In genomic region chr8:102554213-102554612, GRCm38 (mm10) we compare ENCODE assay signal across 11 mouse cellular contexts.
DNase-seq lines count a peak whose midpoint lies in the region; ATAC-seq and TF ChIP-seq lines count a peak whose summit lies in the region.
"Had no signal": no experiment of that assay in that cellular context is flagged by ENCODE, and none has a peak within 500 bp of the region (broad histone marks: within the 10 kb centered on the region; RNA-seq: fewer than 3 reads in every experiment).

No protein-coding gene starts in this region.

- peaks cover 5% of the 10 kb centered on the region; the same call in 1 of the 2 replicates for H3K4me1 ChIP-seq in intestine, embryonic 14.5 days (replicated peaks; ENCODE audit: control insufficient read depth, insufficient read depth, low read length)
- no peaks in the 10 kb centered on the region for H3K4me1 ChIP-seq in intestine, postnatal 0 days (replicated peaks; ENCODE audit: control insufficient read depth, insufficient read depth, low read length)
- H3K4me1 ChIP-seq in forebrain, postnatal 0 days (ENCODE audit: insufficient read depth): peaks cover 3% of the 10 kb centered on the region; the same call in 1 of the 2 replicates
- H3K4me1 ChIP-seq in midbrain, embryonic 11.5 days (ENCODE audit: control insufficient read depth, insufficient read depth, low read length): no peaks in the 10 kb centered on the region
- no peaks in the 10 kb centered on the region for H3K4me1 ChIP-seq in liver, postnatal 0 days (ENCODE audit: insufficient read depth)
- H3K4me1 ChIP-seq: liver, embryonic 13.5 days had no signal

- no peak overlapping the region for H3K9ac ChIP-seq in intestine, embryonic 14.5 days (ENCODE audit: low read length)
- H3K9ac ChIP-seq in intestine, postnatal 0 days (ENCODE audit: low read depth, low read length): no peak overlapping the region
- H3K9ac ChIP-seq in forebrain, postnatal 0 days: no peak overlapping the region
- H3K9ac ChIP-seq in midbrain, embryonic 11.5 days (ENCODE audit: low read length): no peak overlapping the region
- H3K9ac ChIP-seq in liver, postnatal 0 days (replicated peaks): no peak overlapping the region
- H3K9ac ChIP-seq: liver, embryonic 13.5 days had no signal

- H3K4me3 ChIP-seq in intestine, embryonic 14.5 days (ENCODE audit: low read depth, low read length): no peak overlapping the region
- no peak overlapping the region for H3K4me3 ChIP-seq in intestine, postnatal 0 days (ENCODE audit: low read depth, low read length)
- H3K4me3 ChIP-seq in forebrain, postnatal 0 days (ENCODE audit: low read depth, low read length): no peak overlapping the region
- H3K4me3 ChIP-seq in midbrain, embryonic 11.5 days (ENCODE audit: low read depth, low read length): no peak overlapping the region
- H3K4me3 ChIP-seq in liver, postnatal 0 days (ENCODE audit: low read depth, low read length): no peak overlapping the region
- H3K4me3 ChIP-seq: liver, embryonic 13.5 days had no signal

- H3K27ac ChIP-seq in intestine, embryonic 14.5 days (ENCODE audit: low read depth): peak overlapping the region; percentile 90
- no peak overlapping the region for H3K27ac ChIP-seq in intestine, postnatal 0 days (ENCODE audit: low read depth, low read length)
- peak overlapping the region; percentile 45; the same call in 1 of the 2 replicates for H3K27ac ChIP-seq in forebrain, postnatal 0 days (ENCODE audit: low read depth, low read length)
- H3K27ac ChIP-seq in midbrain, embryonic 11.5 days (ENCODE audit: low read depth, low read length): no peak overlapping the region
- H3K27ac ChIP-seq in liver, postnatal 0 days (ENCODE audit: low read depth): no peak overlapping the region
- H3K27ac ChIP-seq: liver, embryonic 13.5 days had no signal

- H3K36me3 ChIP-seq in intestine, embryonic 14.5 days (ENCODE audit: control insufficient read depth, insufficient read depth, low read length): no peaks in the 10 kb centered on the region
- H3K36me3 ChIP-seq in intestine, postnatal 0 days (ENCODE audit: control insufficient read depth, insufficient read depth): no peaks in the 10 kb centered on the region
- H3K36me3 ChIP-seq in forebrain, postnatal 0 days (ENCODE audit: insufficient read depth): no peaks in the 10 kb centered on the region
- no peaks in the 10 kb centered on the region for H3K36me3 ChIP-seq in midbrain, embryonic 11.5 days (ENCODE audit: control insufficient read depth, insufficient read depth, low read length)
- no peaks in the 10 kb centered on the region for H3K36me3 ChIP-seq in liver, postnatal 0 days (replicated peaks; ENCODE audit: insufficient read depth, low read length)
- H3K36me3 ChIP-seq: liver, embryonic 13.5 days had no signal

- no peak for ATAC-seq in intestine, embryonic 14.5 days (replicated peaks; ENCODE audit: low FRiP score, low TSS enrichment, low read depth)
- no peak for ATAC-seq in intestine, postnatal 0 days
- no peak for ATAC-seq in forebrain, postnatal 0 days
- no peak for ATAC-seq in midbrain, embryonic 11.5 days (ENCODE audit: low FRiP score)
- ATAC-seq in liver, postnatal 0 days: no peak

- no peak overlapping the region for H3K4me2 ChIP-seq in intestine, embryonic 14.5 days (ENCODE audit: low read length)
- H3K4me2 ChIP-seq in intestine, postnatal 0 days (replicated peaks; ENCODE audit: low read depth): no peak overlapping the region
- no peak overlapping the region for H3K4me2 ChIP-seq in forebrain, postnatal 0 days (ENCODE audit: low read depth)
- H3K4me2 ChIP-seq in midbrain, embryonic 11.5 days: no peak overlapping the region
- H3K4me2 ChIP-seq in liver, postnatal 0 days (ENCODE audit: low read depth, low read length): no peak overlapping the region
- H3K4me2 ChIP-seq: liver, embryonic 13.5 days had no signal

- no peak for TF ChIP-seq CTCF in intestine, postnatal 0 days (IDR thresholded peaks at IDR 0.05; ENCODE audit: low read depth)
- TF ChIP-seq CTCF in forebrain, postnatal 0 days (IDR thresholded peaks at IDR 0.05; ENCODE audit: low read depth): no peak
- TF ChIP-seq CTCF in liver, postnatal 0 days (IDR thresholded peaks at IDR 0.05; ENCODE audit: low read depth): no peak

- DNase-seq in embryo, embryonic 11 days: peak; percentile 8
- DNase-seq in embryo, embryonic 10.5 days (ENCODE audit: low spot score): no peak
- DNase-seq in intestine, embryonic 14.5 days (ENCODE audit: low spot score): no peak
- peak; percentile 14 for DNase-seq in forebrain, postnatal 0 days
- peak; percentile 72 for DNase-seq in lung, postnatal 10 days
- no peak for DNase-seq in midbrain, embryonic 11.5 days (ENCODE audit: low spot score, missing footprints)
- no peak for DNase-seq in liver, postnatal 0 days
- DNase-seq: adrenal gland, postnatal 14 days; cerebellum, adult 18-20 months; liver, embryonic 13.5 days had no signal

- H3K27me3 ChIP-seq in intestine, embryonic 14.5 days (replicated peaks; ENCODE audit: control insufficient read depth, insufficient read depth, low read length): no peaks in the 10 kb centered on the region
- no peaks in the 10 kb centered on the region for H3K27me3 ChIP-seq in intestine, postnatal 0 days (replicated peaks; ENCODE audit: control insufficient read depth, insufficient read depth, low read length)
- H3K27me3 ChIP-seq in forebrain, postnatal 0 days (ENCODE audit: insufficient read depth, low read length): no peaks in the 10 kb centered on the region
- no peaks in the 10 kb centered on the region for H3K27me3 ChIP-seq in midbrain, embryonic 11.5 days (ENCODE audit: control insufficient read depth, insufficient read depth, low read length)
- no peaks in the 10 kb centered on the region for H3K27me3 ChIP-seq in liver, postnatal 0 days (ENCODE audit: insufficient read depth, low read length)
- H3K27me3 ChIP-seq: liver, embryonic 13.5 days had no signal

- TF ChIP-seq EP300 in liver, postnatal 0 days (IDR thresholded peaks at IDR 0.05; ENCODE audit: low read depth): no peak

- no peaks in the 10 kb centered on the region for H3K9me3 ChIP-seq in intestine, embryonic 14.5 days (ENCODE audit: control insufficient read depth, low read length)
- H3K9me3 ChIP-seq in intestine, postnatal 0 days (ENCODE audit: control insufficient read depth): no peaks in the 10 kb centered on the region
- H3K9me3 ChIP-seq in forebrain, postnatal 0 days (ENCODE audit: low read length): no peaks in the 10 kb centered on the region
- H3K9me3 ChIP-seq in midbrain, embryonic 11.5 days (ENCODE audit: control insufficient read depth, low read length): no peaks in the 10 kb centered on the region
- no peaks in the 10 kb centered on the region for H3K9me3 ChIP-seq in liver, postnatal 0 days (ENCODE audit: low read length)
- H3K9me3 ChIP-seq: liver, embryonic 13.5 days had no signal

- WGBS in intestine, embryonic 14.5 days: 26% methylated on average over 6 of the region's 6 CpGs
- 59% methylated on average over 6 of the region's 6 CpGs for WGBS in intestine, postnatal 0 days
- 66% methylated on average over 6 of the region's 6 CpGs for WGBS in forebrain, postnatal 0 days
- 78% methylated on average over 6 of the region's 6 CpGs for WGBS in midbrain, embryonic 11.5 days
- WGBS in liver, postnatal 0 days (ENCODE audit: insufficient replicate concordance): 68% methylated on average over 6 of the region's 6 CpGs

Comparison
In these comparisons a context has a peak if more than half of its experiments do, and no peak if none do; other contexts are left out.
1. DNase-seq: peak in embryo, embryonic 11 days (single experiment), forebrain, postnatal 0 days (single experiment) and lung, postnatal 10 days (single experiment); none in embryo, embryonic 10.5 days (single experiment), intestine, embryonic 14.5 days (single experiment), midbrain, embryonic 11.5 days (single experiment) and liver, postnatal 0 days (single experiment).
2. H3K27ac ChIP-seq: peak in intestine, embryonic 14.5 days (single experiment) and forebrain, postnatal 0 days (single experiment); none in intestine, postnatal 0 days (single experiment), midbrain, embryonic 11.5 days (single experiment) and liver, postnatal 0 days (single experiment).